Mouse (Mus musculus): ENCODE results near the gene Ifrd2. TPM values are rescaled to one million over a fixed set of nuclear protein-coding genes. Genes with fewer than 3 reads are reported as not detected.

Gene Ifrd2
- polyA plus RNA-seq, 1 experiment: 65.1 TPM

- Histone ChIP-seq H3K4me3 (ENCODE audit: control insufficient read depth, insufficient read depth, low read length) (peak overlapping the region; percentile 40; the same call in 1 of the 2 replicates), H3K36me3 (ENCODE audit: control insufficient read depth, insufficient read depth, low read length) (peaks cover 29% of the 10 kb centered on the region), H3K4me1 (replicated peaks; ENCODE audit: control insufficient read depth, insufficient read depth, low read length) (peaks cover 19% of the 10 kb centered on the region), H3K27me3 (ENCODE audit: control insufficient read depth, insufficient read depth, low read length) (no peaks in the 10 kb centered on the region), H3K27ac (ENCODE audit: control insufficient read depth, insufficient read depth, low read length) (0 out of 2 replicates have a peak overlapping the region, but pooled peaks have one; percentile 3)
- WGBS: 39% methylated on average over 6 of the region's 6 CpGs
- DNase-seq: no peak
- no peak for TF ChIP-seq CTCF (IDR thresholded peaks at IDR 0.05; ENCODE audit: borderline replicate concordance, control insufficient read depth, extremely low read depth, insufficient read depth, low read length, poor library complexity)
- TF ChIP-seq POLR2A (IDR thresholded peaks at IDR 0.05; ENCODE audit: control insufficient read depth, extremely low read depth, insufficient read depth, low read length, poor library complexity): no peak
These were observed 24.2 kb downstream of the Ifrd2 start for GRCm38 (mm10) chr9:107611456-107612190.

DNA sequence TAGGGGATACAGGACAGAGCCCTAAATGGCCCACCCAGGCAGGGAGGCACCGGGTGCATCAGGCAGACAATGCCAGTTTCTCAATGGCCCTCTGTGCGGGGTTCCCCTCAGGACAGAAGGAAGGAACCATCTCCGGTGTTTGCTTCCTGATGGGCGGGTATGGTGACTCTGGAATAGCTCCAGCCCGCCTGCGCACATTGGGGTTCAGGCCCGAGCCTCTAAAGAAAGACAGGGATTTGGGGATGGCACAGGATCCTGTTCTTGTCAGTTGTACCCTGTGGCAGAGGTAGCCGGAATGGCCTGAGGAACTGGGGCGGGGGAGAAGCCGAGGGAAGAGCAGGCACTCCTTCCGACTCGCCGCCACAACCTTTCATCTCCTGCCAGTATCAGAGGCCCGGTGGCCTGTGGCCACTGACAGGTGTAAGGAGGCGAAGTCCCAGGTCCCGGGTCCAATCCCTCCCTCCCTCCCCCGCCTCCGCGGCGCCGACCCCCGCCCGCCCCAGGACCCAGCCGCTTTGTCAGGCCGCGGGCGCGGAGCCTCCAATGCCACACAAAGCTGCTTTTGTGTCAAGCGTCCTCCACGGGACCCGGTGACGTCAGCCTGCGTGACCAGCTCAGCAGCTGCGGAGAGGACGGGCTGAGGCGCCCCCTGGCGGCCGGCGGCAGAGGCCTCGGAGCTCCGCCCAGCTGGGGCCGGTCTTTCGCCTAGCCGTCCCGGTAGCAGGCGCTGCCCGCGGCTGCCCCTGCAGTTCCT is 24.9 kb downstream of the Ifrd2 start:
- Histone ChIP-seq H3K27me3 (ENCODE audit: control insufficient read depth, insufficient read depth, low read length) (no peaks in the 10 kb centered on the region), H3K27ac (ENCODE audit: control insufficient read depth, insufficient read depth, low read length) (peak overlapping the region; percentile 25; the same call in 1 of the 2 replicates)
- peak; percentile 97 for DNase-seq

DNA sequence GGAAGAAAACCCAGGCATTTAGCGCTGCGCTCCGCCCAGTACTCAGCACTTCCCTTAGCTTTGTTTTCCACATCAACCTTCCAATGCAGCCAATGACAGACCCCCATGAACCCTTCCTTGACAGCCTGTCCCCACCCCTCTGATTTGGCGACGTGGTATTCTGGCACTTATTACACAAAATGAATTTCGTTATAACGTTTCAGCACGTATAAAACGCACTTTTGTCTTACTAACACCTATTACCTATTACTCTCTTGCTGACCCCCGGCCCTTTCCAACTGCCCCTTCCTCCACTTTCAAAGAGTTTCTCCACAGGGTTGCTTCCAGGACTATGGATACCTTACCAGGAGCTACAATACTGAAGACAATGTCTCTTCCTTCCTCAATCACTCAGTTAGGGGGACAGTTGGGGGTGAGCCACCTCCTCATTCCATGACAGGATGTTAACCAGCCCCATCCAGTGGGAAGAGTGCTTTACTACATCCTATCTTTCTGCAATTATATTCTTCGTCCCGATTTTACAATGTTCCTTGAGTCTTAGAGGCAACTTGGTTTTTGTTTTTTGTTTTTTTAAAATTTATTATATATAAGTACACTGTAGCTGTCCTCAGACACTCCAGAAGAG is 25.6 kb downstream of the Ifrd2 start:
- Histone ChIP-seq H3K27me3 (ENCODE audit: control insufficient read depth, insufficient read depth, low read length) (no peaks in the 10 kb centered on the region), H3K27ac (ENCODE audit: control insufficient read depth, insufficient read depth, low read length) (peak overlapping the region; percentile 25; the same call in 1 of the 2 replicates), H3K36me3 (ENCODE audit: control insufficient read depth, insufficient read depth, low read length) (peaks cover 42% of the 10 kb centered on the region), H3K4me1 (replicated peaks; ENCODE audit: control insufficient read depth, insufficient read depth, low read length) (peaks cover 19% of the 10 kb centered on the region), H3K4me3 (ENCODE audit: control insufficient read depth, insufficient read depth, low read length) (peak overlapping the region; percentile 40)
- DNase-seq: no peak
- no peak for TF ChIP-seq POLR2A (IDR thresholded peaks at IDR 0.05; ENCODE audit: control insufficient read depth, extremely low read depth, insufficient read depth, low read length, poor library complexity)
- TF ChIP-seq CTCF (IDR thresholded peaks at IDR 0.05; ENCODE audit: borderline replicate concordance, control insufficient read depth, extremely low read depth, insufficient read depth, low read length, poor library complexity): no peak
- 10% methylated on average over 12 of the region's 12 CpGs for WGBS

More for the DNA sequence above, 24.9 kb downstream of the Ifrd2 start:
- Histone ChIP-seq H3K4me1 (replicated peaks; ENCODE audit: control insufficient read depth, insufficient read depth, low read length) (peaks cover 19% of the 10 kb centered on the region), H3K36me3 (ENCODE audit: control insufficient read depth, insufficient read depth, low read length) (peaks cover 36% of the 10 kb centered on the region), H3K4me3 (ENCODE audit: control insufficient read depth, insufficient read depth, low read length) (peak overlapping the region; percentile 40)
- TF ChIP-seq CTCF (IDR thresholded peaks at IDR 0.05; ENCODE audit: borderline replicate concordance, control insufficient read depth, extremely low read depth, insufficient read depth, low read length, poor library complexity) (peak; percentile 99), POLR2A (IDR thresholded peaks at IDR 0.05; ENCODE audit: control insufficient read depth, extremely low read depth, insufficient read depth, low read length, poor library complexity) (peak; percentile 60; the same call in 1 of the 2 replicates)
- 2% methylated on average over 47 of the region's 48 CpGs for WGBS

GRCm38 (mm10) chr9:107615035-107615434 is 27.6 kb downstream of the Ifrd2 start:
- 97% methylated on average over 4 of the region's 4 CpGs for WGBS
- H3K4me3 ChIP-seq (ENCODE audit: control insufficient read depth, insufficient read depth, low read length): no peak overlapping the region
- TF ChIP-seq POLR2A (IDR thresholded peaks at IDR 0.05; ENCODE audit: control insufficient read depth, extremely low read depth, insufficient read depth, low read length, poor library complexity): no peak
- H3K27me3 ChIP-seq (ENCODE audit: control insufficient read depth, insufficient read depth, low read length): no peaks in the 10 kb centered on the region
- peaks cover 19% of the 10 kb centered on the region for H3K4me1 ChIP-seq (replicated peaks; ENCODE audit: control insufficient read depth, insufficient read depth, low read length)
- H3K27ac ChIP-seq (ENCODE audit: control insufficient read depth, insufficient read depth, low read length): no peak overlapping the region
- H3K36me3 ChIP-seq (ENCODE audit: control insufficient read depth, insufficient read depth, low read length): peaks cover 62% of the 10 kb centered on the region
- no peak for DNase-seq

DNA sequence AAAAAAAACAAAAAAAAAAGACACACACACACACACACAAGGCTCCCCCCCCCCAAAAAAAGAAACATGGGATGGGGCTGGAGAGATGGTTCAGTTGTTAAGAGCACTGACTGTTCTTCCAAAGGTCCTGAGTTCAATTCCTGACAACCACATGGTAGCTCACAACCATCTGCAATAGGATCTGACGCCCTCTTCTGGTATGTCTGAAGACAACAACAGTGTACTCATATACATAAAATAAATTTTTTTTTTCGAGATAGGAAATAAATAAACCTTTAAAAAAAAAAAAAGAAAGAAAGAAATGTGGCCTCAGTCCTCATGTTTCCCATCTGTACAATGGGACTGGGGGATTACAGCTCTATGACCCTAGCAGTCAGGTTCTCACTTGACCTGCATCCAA is 30.0 kb downstream of the Ifrd2 start:
- H3K27me3 ChIP-seq (ENCODE audit: control insufficient read depth, insufficient read depth, low read length): no peaks in the 10 kb centered on the region
- WGBS: 89% methylated on average over 2 of the region's 2 CpGs
- DNase-seq: no peak
- peaks cover 71% of the 10 kb centered on the region for H3K36me3 ChIP-seq (ENCODE audit: control insufficient read depth, insufficient read depth, low read length)
- no peak overlapping the region for H3K4me3 ChIP-seq (ENCODE audit: control insufficient read depth, insufficient read depth, low read length)
- peaks cover 5% of the 10 kb centered on the region; the same call in 1 of the 2 replicates for H3K4me1 ChIP-seq (replicated peaks; ENCODE audit: control insufficient read depth, insufficient read depth, low read length)
- TF ChIP-seq CTCF (IDR thresholded peaks at IDR 0.05; ENCODE audit: borderline replicate concordance, control insufficient read depth, extremely low read depth, insufficient read depth, low read length, poor library complexity) (no peak), POLR2A (IDR thresholded peaks at IDR 0.05; ENCODE audit: control insufficient read depth, extremely low read depth, insufficient read depth, low read length, poor library complexity) (no peak)
- H3K27ac ChIP-seq (ENCODE audit: control insufficient read depth, insufficient read depth, low read length): no peak overlapping the region

GRCm38 (mm10) chr9:107618098-107618497 is 30.7 kb downstream of the Ifrd2 start:
- Histone ChIP-seq H3K36me3 (ENCODE audit: control insufficient read depth, insufficient read depth, low read length) (peaks cover 71% of the 10 kb centered on the region), H3K4me3 (ENCODE audit: control insufficient read depth, insufficient read depth, low read length) (no peak overlapping the region), H3K4me1 (replicated peaks; ENCODE audit: control insufficient read depth, insufficient read depth, low read length) (peaks cover 1% of the 10 kb centered on the region; the same call in 1 of the 2 replicates), H3K27ac (ENCODE audit: control insufficient read depth, insufficient read depth, low read length) (no peak overlapping the region), H3K27me3 (ENCODE audit: control insufficient read depth, insufficient read depth, low read length) (no peaks in the 10 kb centered on the region)
- DNase-seq: no peak
- no peak for TF ChIP-seq CTCF (IDR thresholded peaks at IDR 0.05; ENCODE audit: borderline replicate concordance, control insufficient read depth, extremely low read depth, insufficient read depth, low read length, poor library complexity)
- TF ChIP-seq POLR2A (IDR thresholded peaks at IDR 0.05; ENCODE audit: control insufficient read depth, extremely low read depth, insufficient read depth, low read length, poor library complexity): no peak
- 97% methylated on average over 6 of the region's 6 CpGs for WGBS

Data from thymus, adult 2 months (tissue).